Mouse (Mus musculus) ES-Bruce4 (cell line): Measurements from ENCODE around the gene Trpt1. TPM values are rescaled to one million over a fixed set of nuclear protein-coding genes. Genes with fewer than 3 reads are reported as not detected.

Source experiments
- H3K27ac ChIP-seq: 2 replicates; pipeline ENCODE4 v1.5.1; 2012; ENCODE audit warnings: low read length, inconsistent platforms; ENCODE audit not compliant: insufficient read depth
- H3K27me3 ChIP-seq: 2 replicates; pipeline ENCODE4 v1.6.1; 2012; ENCODE audit warnings: mild to moderate bottlenecking, low read length, inconsistent platforms; ENCODE audit not compliant: control insufficient read depth, poor library complexity, insufficient read depth, severe bottlenecking
- H3K36me3 ChIP-seq: 2 replicates; pipeline ENCODE4 v1.6.1; 2012; ENCODE audit warnings: inconsistent platforms, mild to moderate bottlenecking, low read length, moderate library complexity; ENCODE audit not compliant: control insufficient read depth, poor library complexity, insufficient read depth, severe bottlenecking
- H3K4me1 ChIP-seq: one replicate; pipeline ENCODE4 v1.8.1; 2011; ENCODE audit warnings: low read length; ENCODE audit not compliant: control insufficient read depth, insufficient read depth
- H3K4me3 ChIP-seq: 2 replicates; pipeline ENCODE4 v1.5.1; 2011; ENCODE audit warnings: low read depth, mild to moderate bottlenecking, low read length
- H3K9ac ChIP-seq: 2 replicates; pipeline ENCODE4 v1.6.1; 2012; ENCODE audit warnings: low read depth, mild to moderate bottlenecking, inconsistent platforms; ENCODE audit not compliant: poor library complexity, severe bottlenecking
- H3K9me3 ChIP-seq: replicated peaks from 2 replicates; pipeline ENCODE4 v1.6.1; 2012; ENCODE audit warnings: mild to moderate bottlenecking, low read length, inconsistent platforms; ENCODE audit not compliant: control insufficient read depth, poor library complexity, insufficient read depth, severe bottlenecking
- CTCF ChIP-seq: IDR thresholded peaks from one replicate; pipeline ENCODE4 v1.8.1; 2011; ENCODE audit warnings: low read depth, low read length
- EP300 ChIP-seq: IDR thresholded peaks from 2 replicates; pipeline ENCODE4 v1.6.1; 2011; ENCODE audit warnings: low read depth, low read length; ENCODE audit not compliant: insufficient read depth
- POLR2A ChIP-seq: IDR thresholded peaks from one replicate; pipeline ENCODE4 v1.8.1; 2011; ENCODE audit warnings: low read length; ENCODE audit not compliant: insufficient read depth
- polyA plus RNA-seq: library from polyadenylated mRNA; stranded (reverse); fragments of >200 nt; gene quantifications from 2 replicates; pipeline ENCODE4 v1.2.4, GENCODE M21; 2011; ENCODE audit warnings: low read depth; ENCODE audit not compliant: missing spikeins, insufficient read depth, insufficient read length

The Trpt1 gene
- polyA plus RNA-seq, 1 experiment: 7.3 TPM

GRCm38 (mm10) chr19:6951381-6951968, 44.5 kb upstream of the Trpt1 start:
- Histone ChIP-seq H3K9me3 (no peaks in the 10 kb centered on the region), H3K36me3 (no peaks in the 10 kb centered on the region)
- no peak for TF ChIP-seq CTCF
- TF ChIP-seq EP300: no peak
- TF ChIP-seq POLR2A: peak; percentile 49

GRCm38 (mm10) chr19:6951994-6952711, 43.8 kb upstream of the Trpt1 start:
- H3K36me3 ChIP-seq: no peaks in the 10 kb centered on the region
- peaks cover 3% of the 10 kb centered on the region for H3K4me1 ChIP-seq
- H3K4me3 ChIP-seq: peak overlapping the region; percentile 85
- no peaks in the 10 kb centered on the region for H3K9me3 ChIP-seq
- peak overlapping the region; percentile 75 for H3K9ac ChIP-seq
- peak overlapping the region; percentile 72 for H3K27ac ChIP-seq
- TF ChIP-seq POLR2A (no peak), CTCF (no peak), EP300 (no peak)
- no peaks in the 10 kb centered on the region for H3K27me3 ChIP-seq

More at GRCm38 (mm10) chr19:6951381-6951968, 44.5 kb upstream of the Trpt1 start:
- no peaks in the 10 kb centered on the region for H3K27me3 ChIP-seq
- H3K9ac ChIP-seq: peak overlapping the region; percentile 75
- peak overlapping the region; percentile 90 for H3K27ac ChIP-seq
- H3K4me3 ChIP-seq: peak overlapping the region; percentile 85
- H3K4me1 ChIP-seq: peaks cover 3% of the 10 kb centered on the region

GRCm38 (mm10) chr19:6952712-6953037, 43.3 kb upstream of the Trpt1 start:
- peak overlapping the region; percentile 72; the same call in 1 of the 2 replicates for H3K27ac ChIP-seq
- peaks cover 3% of the 10 kb centered on the region for H3K4me1 ChIP-seq
- H3K9ac ChIP-seq: peak overlapping the region; percentile 75; the same call in 1 of the 2 replicates

GRCm38 (mm10) chr19:6954046-6954445, 41.9 kb upstream of the Trpt1 start:
- no peak overlapping the region for H3K9ac ChIP-seq
- no peak overlapping the region for H3K4me3 ChIP-seq
- no peaks in the 10 kb centered on the region for H3K4me1 ChIP-seq
- H3K36me3 ChIP-seq: peaks cover 2% of the 10 kb centered on the region; the same call in 1 of the 2 replicates
- TF ChIP-seq CTCF (peak; percentile 44), EP300 (no peak)
- no peaks in the 10 kb centered on the region for H3K27me3 ChIP-seq
- no peaks in the 10 kb centered on the region for H3K9me3 ChIP-seq
- H3K27ac ChIP-seq: no peak overlapping the region

More at GRCm38 (mm10) chr19:6952712-6953037, 43.3 kb upstream of the Trpt1 start:
- Histone ChIP-seq H3K9me3 (no peaks in the 10 kb centered on the region), H3K27me3 (no peaks in the 10 kb centered on the region), H3K4me3 (no peak overlapping the region), H3K36me3 (no peaks in the 10 kb centered on the region)
- TF ChIP-seq POLR2A (no peak), EP300 (no peak), CTCF (no peak)

- H3K27ac ChIP-seq: no peak overlapping the region
- H3K9ac ChIP-seq: no peak overlapping the region
- H3K9me3 ChIP-seq: no peaks in the 10 kb centered on the region
- TF ChIP-seq POLR2A (no peak), EP300 (no peak), CTCF (no peak)
- no peak overlapping the region for H3K4me3 ChIP-seq
- H3K4me1 ChIP-seq: no peaks in the 10 kb centered on the region
- no peaks in the 10 kb centered on the region for H3K27me3 ChIP-seq
- H3K36me3 ChIP-seq: peaks cover 5% of the 10 kb centered on the region
Observed at GRCm38 (mm10) chr19:6955424-6955823, 40.5 kb upstream of the Trpt1 start.

GRCm38 (mm10) chr19:6956461-6956860, 39.5 kb upstream of the Trpt1 start:
- H3K36me3 ChIP-seq: peaks cover 5% of the 10 kb centered on the region
- no peak overlapping the region for H3K4me3 ChIP-seq
- TF ChIP-seq EP300 (no peak), POLR2A (no peak), CTCF (no peak)
- H3K27me3 ChIP-seq: no peaks in the 10 kb centered on the region
- no peak overlapping the region for H3K9ac ChIP-seq
- no peak overlapping the region for H3K27ac ChIP-seq
- H3K9me3 ChIP-seq: no peaks in the 10 kb centered on the region
- H3K4me1 ChIP-seq: no peaks in the 10 kb centered on the region
